Mouse (Mus musculus) gastrocnemius, adult 8-10 months (tissue): ENCODE data around the gene Pde10a. TPM values are rescaled to one million over a fixed set of nuclear protein-coding genes. Genes with fewer than 3 reads are reported as not detected.
A peak's percentile ranks its signal among the peaks of the same experiment; 100 is the strongest.
"Not testable (repeated sequence)": the region's sequence is repeated elsewhere in the genome, so short reads cannot be mapped to it uniquely, and the experiment has no call there.

Experiments used
- DNase-seq, 2 experiments: peaks; one replicate each; pipeline ENCODE4 v3.0.0; 2022; ENCODE audit warnings: low spot score in 2 of 2
- total RNA-seq, 4 experiments: library from RNA; stranded (reverse); gene quantifications; 2 replicates each; pipeline ENCODE4 v1.2.4; 2022

Gene Pde10a
- total RNA-seq, 4 experiments from 2014 or later = 1.5 to 4.4 (median 2.8) TPM

DNA sequence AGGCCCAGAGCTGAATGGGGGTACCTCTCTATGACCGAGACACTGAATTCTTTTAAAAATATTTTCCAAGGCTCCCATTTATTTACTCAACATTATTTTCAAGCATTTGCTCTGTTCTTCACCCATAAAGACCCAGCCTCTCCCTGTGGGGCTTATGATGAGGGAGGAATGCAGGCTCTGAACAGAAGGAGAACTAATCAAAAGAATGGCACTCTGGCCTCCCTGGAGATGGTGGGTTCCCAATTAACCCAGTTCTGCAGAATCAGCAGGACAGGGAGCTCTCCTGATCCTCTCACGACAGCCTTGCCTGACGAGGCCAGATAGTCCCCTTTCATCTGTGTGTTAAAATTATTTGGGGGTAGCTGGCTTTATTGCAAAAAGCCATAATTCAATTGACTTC is 117.2 kb downstream of the Pde10a start:
- no peak for DNase-seq

DNA sequence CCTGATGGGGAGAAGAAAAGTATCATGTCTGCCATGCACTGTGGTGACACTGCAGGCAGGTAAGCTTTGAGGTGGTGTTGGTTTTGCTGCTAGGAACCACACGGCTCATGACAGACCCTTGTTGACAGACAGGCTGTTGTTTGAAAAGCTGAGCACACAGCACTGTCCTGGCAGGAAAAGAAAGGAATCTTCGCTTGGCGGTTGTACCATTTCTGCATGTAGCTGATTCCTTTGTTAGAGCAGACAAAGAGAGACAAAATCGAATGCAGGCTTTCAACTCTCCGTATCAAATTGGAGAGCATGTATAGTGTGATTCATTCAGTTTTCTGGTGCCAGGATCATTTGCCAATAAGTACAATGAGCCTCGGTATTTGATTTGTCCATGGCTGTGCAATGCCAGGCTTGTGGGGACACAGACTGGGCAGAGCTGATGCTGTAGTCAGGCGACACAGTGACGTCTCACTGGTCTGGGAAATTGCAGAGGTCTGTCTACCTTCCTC is 122.2 kb downstream of the Pde10a start:
- DNase-seq = no peak

DNA sequence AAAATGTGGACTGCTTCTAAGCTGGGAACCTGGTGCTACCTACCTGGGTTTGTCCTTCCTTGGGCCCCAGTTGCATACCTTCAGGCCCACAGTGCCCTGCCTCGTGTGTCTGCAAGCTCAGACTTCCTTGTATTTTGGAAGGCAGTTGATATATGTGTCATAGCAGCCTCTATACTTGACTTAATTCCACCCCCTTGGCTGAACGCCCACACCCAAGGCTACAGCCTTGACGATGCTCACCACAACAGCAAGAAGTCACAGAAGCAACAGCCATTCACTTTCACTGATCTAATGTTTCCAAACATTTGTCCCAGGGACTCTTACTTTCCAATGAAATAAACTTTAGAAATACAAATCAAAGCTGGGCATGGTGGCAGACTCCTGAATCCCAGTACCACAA is 123.1 kb downstream of the Pde10a start:
- DNase-seq = no peak

DNA sequence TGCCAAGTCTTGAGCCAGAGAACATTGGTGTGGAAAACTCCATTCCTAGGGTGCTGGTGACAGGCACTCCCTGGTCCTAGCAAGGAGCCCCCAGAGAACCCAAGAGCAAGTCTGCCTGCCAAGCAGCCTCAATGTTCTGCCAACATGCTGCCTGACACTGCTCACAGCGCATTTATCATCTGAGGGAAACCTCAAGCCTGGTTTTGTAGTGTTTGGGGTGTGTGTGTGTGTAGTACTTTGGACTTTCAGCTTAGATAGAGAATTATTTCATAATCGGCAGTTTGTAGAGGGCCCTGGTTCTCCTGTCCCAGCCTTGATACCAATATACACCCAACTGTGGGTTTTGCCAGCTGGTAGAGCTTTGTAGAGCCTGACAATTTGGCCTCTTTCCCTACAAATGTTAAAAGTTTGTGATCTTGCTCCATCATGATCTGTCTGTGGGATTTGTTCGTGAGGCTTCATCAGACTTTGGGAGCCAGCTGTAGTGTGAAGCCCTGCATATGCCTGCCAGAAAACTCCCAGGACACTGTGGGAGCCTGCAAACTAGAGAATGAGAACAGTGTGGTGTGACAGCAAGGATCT is 127.6 kb downstream of the Pde10a start:
- peak; percentile 50 to 68 for DNase-seq

DNA sequence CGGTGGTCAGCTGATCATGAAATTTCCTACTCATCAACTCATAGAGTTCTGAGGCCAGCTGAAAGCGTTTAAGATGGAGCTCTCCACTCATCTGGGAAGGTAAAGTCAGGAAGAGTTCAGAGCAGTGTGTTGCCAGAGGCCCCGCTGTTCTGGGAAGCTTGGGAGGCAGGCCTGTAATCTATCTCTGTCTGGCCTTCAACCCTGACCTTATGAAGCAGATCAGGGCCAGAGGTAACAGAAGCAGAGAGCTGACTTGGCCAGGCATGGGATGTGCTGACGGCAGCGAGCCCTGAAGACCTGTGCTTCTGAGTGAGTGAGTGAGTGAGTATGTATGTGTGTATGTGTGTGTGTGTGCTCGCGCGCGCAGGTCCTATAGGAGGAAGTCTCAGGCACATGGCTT is 132.5 kb downstream of the Pde10a start:
- DNase-seq = peak; percentile 43 to 55

DNA sequence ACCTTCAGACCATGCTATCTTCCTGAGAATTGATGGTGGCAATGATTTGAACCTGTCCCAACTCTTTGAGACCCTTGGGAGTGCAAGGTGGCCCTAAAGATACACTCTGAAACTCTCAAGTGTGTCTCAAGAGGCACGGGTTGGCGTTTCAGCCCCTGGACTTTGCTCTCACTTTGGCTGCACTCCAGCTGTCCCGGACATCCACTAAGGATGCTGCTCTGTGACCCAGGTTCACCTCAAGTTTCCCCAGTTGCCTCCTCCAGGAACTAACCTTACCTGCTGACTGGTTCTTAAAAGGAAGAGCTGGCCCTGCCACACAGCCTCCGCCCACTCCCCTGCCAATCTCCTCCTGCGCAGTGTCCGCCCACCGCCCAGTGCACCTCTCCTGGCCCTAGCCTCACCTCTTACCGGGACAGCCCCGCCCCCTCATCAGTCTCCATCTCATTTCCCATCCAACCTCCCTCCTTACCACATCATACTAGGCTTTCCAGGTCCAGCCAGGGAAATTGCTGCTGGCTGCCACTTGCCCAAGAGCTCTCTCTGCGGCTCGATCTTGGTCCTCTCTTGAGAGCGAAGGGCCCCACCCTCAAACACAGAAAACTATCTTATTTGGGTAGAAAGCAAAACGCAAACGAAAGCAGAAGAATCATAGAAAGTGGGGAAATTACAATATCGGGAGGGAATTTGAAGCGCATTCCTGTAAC is 133.7 kb downstream of the Pde10a start:
- DNase-seq = no peak

DNA sequence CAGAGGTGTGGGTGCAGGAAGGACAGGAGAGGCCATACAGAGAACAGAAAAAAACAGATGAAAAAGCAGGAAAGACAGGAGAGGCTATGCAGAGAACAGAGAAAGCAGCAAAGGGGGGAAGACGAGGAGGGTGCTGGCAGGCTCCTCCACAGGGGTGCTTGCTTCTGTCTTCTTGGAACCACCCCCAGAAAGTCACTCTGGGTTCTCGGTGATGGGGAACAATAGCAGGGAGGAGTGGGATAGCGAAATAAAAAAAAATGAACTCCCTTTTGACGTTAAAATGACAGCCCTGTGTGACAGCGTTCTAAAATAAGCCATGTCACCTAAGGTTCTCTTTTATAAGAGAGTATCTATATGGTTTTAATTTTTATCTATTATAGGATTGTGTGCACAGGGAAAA is 141.7 kb downstream of the Pde10a start:
- no peak for DNase-seq

DNA sequence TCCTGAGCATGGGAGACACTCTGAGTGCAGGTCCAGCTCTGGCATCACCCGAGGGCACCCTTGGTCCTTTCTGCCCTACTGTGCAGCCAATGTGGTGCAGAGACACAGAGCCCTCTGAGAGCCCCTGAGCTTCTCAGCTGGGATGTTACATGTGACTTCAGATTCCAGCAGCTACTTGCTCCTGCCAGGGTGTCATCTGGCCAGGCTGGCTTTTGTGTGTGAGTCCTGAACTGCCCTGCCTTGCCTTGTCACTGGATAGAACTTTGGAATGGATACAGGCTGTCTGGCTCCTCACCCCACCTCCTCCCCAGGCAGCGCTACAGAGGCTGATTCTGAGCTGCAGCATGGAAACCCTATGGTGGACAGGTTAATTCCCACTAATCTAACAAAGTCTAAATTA is 149.5 kb downstream of the Pde10a start:
- no peak for DNase-seq

DNA sequence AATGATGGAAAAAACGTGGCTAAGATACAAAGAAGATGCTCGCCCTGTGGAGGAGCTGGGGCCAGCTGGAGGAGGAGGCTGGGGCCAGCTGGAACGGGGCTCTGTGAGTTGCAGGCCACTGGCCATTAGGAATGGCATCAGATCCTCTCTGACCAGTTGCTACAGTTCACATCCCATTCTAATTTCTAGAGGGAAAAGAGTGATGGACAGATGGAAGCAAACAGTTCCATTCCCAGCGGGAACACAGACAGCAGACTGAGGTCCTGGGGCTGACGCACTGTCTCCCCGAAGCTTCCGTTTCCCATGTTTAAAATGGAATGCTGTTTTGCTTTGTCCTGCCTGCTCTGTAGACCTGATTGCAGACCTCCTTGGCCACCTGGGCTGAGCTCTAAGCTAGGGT is 161.2 kb downstream of the Pde10a start:
- no peak for DNase-seq

DNA sequence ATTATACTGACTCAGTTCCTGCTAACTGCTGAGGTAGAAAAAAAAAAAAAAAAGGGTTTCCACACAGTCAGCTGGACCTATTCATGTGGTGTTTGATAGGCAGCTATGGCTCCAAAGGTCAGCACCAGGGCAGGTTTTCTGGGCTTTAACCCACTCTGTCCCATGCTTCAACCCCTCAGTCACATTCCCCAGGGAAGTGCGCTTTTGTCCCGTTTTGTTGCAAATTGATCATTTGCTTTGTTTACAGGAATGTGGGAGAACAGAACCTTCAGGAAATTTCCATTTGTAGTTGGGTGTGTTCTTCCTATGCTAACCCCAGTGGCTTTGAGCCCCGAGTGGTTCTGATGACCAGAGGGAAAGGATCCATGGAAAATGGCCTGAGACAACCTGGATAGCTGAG is 162.9 kb downstream of the Pde10a start:
- DNase-seq = no peak

DNA sequence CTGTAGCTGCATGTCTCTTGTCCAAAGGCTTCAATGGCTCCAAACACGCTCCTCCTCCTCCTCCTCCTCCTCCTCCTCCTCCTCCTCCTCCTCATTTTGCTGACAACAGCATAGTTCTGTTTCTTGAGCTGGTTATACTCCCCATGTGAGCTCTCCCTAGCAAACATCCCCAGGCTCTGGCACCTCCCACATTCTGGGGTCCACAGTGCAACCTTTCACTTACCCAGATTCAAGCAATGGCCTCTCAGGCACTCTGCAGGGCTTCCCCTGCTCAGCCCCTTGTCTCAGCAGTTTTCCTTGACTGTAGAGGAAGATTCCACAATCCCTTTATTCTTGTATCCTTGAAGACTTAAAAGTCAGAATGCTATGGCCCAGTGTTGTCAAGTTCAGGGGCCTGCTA is 173.1 kb downstream of the Pde10a start:
- DNase-seq = no peak

DNA sequence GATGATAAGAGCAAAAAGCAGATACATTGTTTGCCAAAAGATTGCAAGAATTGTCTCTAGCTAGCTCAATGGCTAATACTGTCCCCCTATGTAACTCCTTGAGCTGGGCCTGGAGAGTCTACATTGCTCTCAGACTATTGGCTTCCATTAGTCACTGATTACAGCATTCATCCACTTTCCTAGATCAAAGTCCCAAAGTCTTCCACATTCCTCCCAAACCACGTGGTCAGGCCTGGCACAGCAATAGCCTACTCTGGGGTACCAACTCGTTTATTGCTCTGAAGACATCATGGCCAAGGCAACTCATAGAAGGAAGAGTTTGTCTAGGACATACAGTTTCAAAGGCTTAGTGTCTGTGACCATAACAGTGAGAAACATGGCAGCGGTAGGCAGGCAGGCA is 173.6 kb downstream of the Pde10a start:
- no peak for DNase-seq

DNA sequence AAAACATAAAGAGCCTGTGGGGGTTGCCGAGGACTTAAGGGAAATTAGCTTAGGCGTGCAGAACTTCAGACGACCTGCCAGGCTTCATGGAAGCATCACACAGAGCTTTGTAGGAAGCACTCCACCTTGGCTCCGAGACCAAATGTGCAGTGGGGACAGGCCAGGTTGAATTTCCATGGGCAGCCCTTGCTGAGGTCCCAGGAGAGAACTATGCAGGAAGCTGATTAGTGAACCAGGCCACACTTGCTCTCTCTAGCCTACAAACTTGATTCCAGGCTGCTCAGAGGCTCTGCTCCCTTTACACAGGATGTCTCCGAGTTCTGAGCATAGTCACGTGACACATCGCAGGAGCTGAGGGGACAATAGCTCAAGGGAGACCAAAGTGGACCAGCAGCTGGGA is 175.9 kb downstream of the Pde10a start:
- no peak for DNase-seq

DNA sequence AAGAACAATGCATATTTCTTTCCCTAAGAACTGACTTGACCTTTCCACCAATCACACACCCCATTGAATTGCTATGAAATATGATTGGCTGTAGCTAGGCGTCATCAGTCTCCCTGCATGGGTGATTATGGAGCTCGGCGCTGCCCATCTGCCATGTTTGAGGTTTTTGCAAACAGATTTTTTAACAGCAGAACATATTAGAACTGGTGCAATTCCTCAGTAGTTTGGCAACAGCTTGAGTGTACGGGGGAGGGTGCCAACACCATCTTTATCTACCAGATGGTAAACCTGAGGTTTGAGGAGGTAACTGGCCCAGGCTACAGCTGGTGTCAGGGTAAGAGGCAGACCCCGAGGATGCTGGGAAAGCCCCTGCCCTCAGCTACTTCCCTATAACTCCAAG is 177.3 kb downstream of the Pde10a start:
- DNase-seq = no peak

DNA sequence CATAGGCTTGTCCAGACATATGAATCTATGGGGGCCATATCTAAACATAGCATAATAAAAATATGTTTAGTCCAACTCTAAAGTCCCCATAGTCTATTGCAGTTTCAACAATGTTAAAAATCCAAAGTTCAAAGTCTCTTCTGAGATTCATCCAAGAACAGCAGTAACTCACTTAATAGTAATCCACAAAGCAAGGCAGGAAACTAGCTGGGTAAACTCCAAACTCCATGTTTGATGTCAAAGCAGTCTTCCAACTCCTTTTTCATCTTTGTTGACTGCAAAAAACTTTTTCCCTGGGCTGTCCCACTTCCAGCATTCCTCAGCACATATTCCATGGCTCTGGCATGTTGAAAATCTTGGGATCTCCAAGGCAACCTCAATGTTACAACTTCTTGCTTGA is 182.8 kb downstream of the Pde10a start:
- DNase-seq = no peak

DNA sequence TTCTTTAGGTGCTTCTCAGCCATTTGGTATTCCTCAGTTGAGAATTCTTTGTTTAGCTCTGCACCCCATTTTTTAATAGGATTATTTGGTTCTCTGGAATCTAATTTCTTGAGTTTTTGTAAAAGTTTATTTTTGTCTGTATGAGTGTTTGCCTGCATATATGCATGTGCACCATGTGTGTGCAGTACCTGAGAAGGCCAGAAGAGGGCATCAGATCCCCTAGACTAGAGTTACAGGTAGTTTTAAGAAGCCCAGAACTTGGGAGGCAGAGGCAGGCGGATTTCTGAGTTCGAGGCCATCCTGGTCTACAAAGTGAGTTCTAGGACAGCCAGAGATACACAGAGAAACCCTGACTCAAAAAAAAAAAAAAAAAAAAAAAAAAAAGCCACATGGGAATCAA is 187.6 kb downstream of the Pde10a start:
- DNase-seq = not testable (repeated sequence)

DNA sequence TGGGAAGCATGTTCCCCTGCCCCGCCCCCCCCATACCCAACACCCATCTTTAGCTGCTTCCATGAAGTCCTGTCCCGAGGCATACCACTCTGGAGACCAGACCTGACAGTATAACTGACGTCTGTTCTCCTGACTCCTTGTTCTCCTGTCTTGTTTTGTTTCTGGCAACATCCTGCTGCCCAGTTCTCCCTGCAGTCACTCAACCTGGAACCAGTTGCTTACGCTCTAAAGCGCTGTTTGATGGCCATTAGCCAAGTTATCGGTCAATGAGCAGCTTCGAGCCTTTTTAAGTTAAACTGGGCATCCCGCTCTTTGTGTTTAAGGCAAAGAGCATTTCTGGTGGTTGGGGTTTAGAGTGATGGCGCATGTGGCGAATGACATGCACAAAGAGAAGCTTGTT is 195.8 kb downstream of the Pde10a start:
- no peak for DNase-seq

DNA sequence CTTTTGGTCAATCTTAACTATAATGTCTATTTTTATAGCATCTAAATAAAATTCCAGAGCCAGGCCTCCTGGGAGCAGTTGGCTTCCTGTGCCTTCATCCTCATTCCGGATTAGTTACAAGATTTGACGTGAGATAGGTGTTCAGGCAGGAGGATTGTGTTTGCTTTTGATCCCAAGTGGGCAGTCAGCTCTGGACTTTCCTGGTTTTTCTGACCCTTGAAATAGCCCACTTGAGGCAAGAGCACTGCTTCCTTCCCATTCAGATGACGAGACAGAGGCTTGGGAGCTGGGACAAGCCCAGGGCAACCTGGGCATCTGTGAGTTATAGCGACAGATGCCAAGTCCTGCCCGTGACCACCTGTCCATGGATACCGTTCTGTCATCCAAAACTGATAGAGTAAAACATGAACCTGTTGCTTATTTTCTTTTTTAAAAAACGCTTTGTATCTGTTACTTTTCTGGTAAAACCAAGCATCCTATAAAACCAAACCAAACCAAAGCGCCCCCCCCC is 199.3 kb downstream of the Pde10a start:
- no peak for DNase-seq

DNA sequence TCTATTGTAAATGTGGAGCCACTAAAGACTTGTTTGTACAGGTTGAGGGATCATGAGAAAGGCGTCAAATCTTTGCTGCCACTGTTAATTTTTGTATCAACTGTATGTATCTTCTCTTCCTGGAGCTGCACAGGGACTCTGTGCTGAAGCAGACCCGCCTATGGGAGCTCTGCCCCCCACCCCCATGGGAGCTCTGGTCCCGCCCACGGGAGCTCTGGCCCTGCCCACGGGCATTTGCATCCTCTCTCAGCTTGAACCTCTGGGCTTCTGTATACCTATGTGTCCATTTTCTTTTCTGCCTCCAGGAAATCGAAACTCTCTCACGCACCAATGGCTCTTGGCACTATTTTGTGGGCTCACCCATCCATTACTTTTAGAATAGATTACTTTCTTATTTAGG is 203.5 kb downstream of the Pde10a start:
- no peak for DNase-seq

DNA sequence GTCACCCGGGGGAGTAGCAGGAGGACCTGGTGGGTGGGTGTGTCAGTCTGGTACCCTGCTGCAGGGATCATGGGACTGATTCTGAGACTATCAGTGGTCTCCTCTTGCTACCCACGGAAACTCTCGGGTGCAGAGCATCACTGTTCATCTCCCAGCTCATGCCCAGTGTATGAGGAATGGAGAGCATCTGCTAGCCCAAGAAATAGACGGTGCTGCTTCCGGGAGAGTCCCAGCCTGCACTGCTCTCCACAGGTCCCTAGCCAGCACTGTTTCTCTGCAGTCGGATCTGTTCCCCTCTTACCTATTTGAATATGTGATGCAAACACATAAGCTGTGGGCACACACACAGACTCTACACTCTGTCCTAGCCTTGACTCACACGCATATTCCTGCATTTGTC is 204.6 kb downstream of the Pde10a start:
- DNase-seq = no peak

DNA sequence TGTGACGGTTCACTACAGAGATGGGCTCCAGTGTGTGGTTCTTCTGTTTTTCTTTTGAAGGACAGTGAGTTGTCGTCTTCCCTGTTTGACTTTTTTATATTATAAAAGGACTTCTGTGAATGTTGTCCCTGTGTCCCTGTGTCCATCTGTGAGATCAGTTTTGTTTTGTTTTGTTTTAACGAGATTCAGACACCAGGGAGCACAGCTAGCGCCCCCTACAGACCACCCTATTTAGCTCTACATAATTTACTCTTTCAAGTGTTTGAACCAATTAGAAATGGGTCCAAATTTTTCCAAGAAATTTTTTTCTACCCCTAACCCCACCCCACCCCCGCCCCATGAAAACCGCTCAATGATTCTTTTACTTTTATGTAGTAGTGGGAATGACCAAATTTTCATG is 205.9 kb downstream of the Pde10a start:
- DNase-seq = no peak

DNA sequence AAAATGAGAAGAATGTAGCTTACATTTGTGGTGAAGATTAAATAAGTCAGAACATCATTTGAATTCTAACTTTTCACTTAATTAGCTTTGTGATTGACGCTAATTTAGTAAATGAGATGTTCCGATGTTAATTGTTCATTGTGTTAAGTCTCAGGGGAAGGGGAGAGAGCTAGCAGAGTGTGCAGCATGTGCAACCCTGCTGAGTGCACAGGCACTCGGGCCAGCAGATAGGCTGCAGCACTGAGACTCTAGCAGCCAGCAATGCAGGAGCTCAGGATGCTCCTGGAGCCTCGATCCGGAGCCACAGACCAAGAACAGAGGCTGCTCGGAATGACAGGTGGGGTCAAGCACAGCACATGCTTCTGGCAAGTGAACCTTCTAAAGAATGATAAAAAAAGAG is 211.1 kb downstream of the Pde10a start:
- DNase-seq = no peak

DNA sequence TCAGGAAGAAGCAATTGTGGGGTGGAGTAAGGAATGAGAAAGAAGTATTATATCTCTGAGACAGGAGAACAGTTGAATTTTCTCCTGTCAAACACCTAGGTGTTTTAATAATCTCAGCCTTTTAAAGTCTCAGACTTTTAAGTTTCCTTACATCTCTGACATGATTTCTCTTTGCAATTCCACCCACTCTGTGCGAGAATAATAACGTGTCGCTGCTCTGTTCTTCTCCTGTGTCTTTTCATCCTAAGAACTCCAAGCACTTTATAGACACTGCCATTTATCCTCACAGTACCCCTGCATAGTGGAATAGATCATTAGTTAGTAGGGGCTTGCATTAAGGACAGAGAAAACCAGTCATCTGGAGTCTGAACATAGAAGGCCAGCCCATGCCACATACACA is 217.6 kb downstream of the Pde10a start:
- DNase-seq = no peak
